25 mouse cellular contexts compared by ENCODE assay signal in the genomic region with DNA sequence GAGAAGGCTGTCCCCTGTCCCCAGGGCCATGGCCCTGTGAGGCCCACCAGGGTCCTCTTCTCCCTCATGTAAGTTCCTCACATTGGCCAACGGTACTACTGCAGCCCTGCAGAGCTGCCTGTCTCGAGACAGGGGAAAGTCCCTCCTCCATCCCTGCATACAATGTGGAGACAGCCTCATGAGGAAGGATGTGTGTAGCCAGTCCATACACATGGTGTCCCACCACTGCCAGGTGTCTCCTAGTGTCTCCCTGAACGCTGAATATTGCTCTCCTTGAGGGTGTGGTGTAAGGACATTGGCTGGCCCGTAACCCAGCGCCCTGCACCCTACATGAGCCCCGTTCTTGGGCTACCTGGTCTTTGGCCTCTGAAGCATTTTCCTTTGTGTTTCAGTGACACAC. TPM values are rescaled to one million over a fixed set of nuclear protein-coding genes. Genes with fewer than 3 reads are reported as not detected.
A peak's percentile ranks its signal among the peaks of the same experiment; 100 is the strongest.
DNase-seq lines count a peak whose midpoint lies in the region; ATAC-seq and TF ChIP-seq lines count a peak whose summit lies in the region.
"Had no signal": no experiment of that assay in that cellular context is flagged by ENCODE, and none has a peak within 500 bp of the region (broad histone marks: within the 10 kb centered on the region; RNA-seq: fewer than 3 reads in every experiment).

No protein-coding gene starts in this region.

- in situ Hi-C loops in CH12.LX (cut with MboI; ENCODE audit: low pct_ligation_motif_present, low pct_unique_long_range_greater_than_20kb, low sequenced_read_pairs): loop anchor here (5.0 kb wide), 1 partner anchor 36 kb away; no protein-coding TSS in a partner anchor

- TF ChIP-seq EP300 in CH12.LX (IDR thresholded peaks at IDR 0.05; ENCODE audit: low read length): peak; percentile 67

- H3K27me3 ChIP-seq in embryonic facial prominence, embryonic 12.5 days: no peaks in the 10 kb centered on the region
- H3K27me3 ChIP-seq in embryonic facial prominence, embryonic 10.5 days (replicated peaks; ENCODE audit: low read depth, poor library complexity, severe bottlenecking): no peaks in the 10 kb centered on the region
- peaks cover 69% of the 10 kb centered on the region for H3K27me3 ChIP-seq in megakaryocyte, embryonic 14.5 days (replicated peaks)
- no peaks in the 10 kb centered on the region for H3K27me3 ChIP-seq in CH12.LX (replicated peaks)

- no peak for TF ChIP-seq RAD21 in CH12.LX (IDR thresholded peaks at IDR 0.05; ENCODE audit: low read depth, low read length)

- H3K27ac ChIP-seq in embryonic facial prominence, embryonic 12.5 days: no peak overlapping the region
- H3K27ac ChIP-seq in embryonic facial prominence, embryonic 10.5 days (replicated peaks): no peak overlapping the region
- H3K27ac ChIP-seq in CH12.LX (ENCODE audit: insufficient read depth, low read depth): peak overlapping the region; percentile 94

- H3K9ac ChIP-seq in embryonic facial prominence, embryonic 12.5 days: 0 out of 2 replicates have a peak overlapping the region, but pooled peaks have one; percentile 10
- peak overlapping the region; percentile 10 for H3K9ac ChIP-seq in CH12.LX (ENCODE audit: insufficient read depth, low read depth)

- dilution Hi-C loops in CH12.LX (cut with MboI; ENCODE audit: extremely low pct_ligation_motif_present, extremely low pct_unique_long_range_greater_than_20kb, low sequenced_read_pairs): no loop called here

- H3K4me3 ChIP-seq in embryonic facial prominence, embryonic 12.5 days: no peak overlapping the region
- no peak overlapping the region for H3K4me3 ChIP-seq in embryonic facial prominence, embryonic 10.5 days
- H3K4me3 ChIP-seq in megakaryocyte, embryonic 14.5 days (replicated peaks): peak overlapping the region; percentile 29
- peak overlapping the region in 1 of 3 experiments; percentile 32 for H3K4me3 ChIP-seq in CH12.LX (replicated peaks in 1 of 3; ENCODE audit: low read depth in 2 of 3, low read length in 2 of 3, poor library complexity in 1 of 3)

- no peaks in the 10 kb centered on the region for H3K9me3 ChIP-seq in embryonic facial prominence, embryonic 12.5 days
- no peaks in the 10 kb centered on the region for H3K9me3 ChIP-seq in embryonic facial prominence, embryonic 10.5 days
- H3K9me3 ChIP-seq in megakaryocyte, embryonic 14.5 days: peaks cover 6% of the 10 kb centered on the region
- peaks cover 5% of the 10 kb centered on the region for H3K9me3 ChIP-seq in CH12.LX (replicated peaks; ENCODE audit: low read length)

- ATAC-seq in embryonic facial prominence, embryonic 12.5 days (ENCODE audit: insufficient number of reproducible peaks, insufficient read depth, low FRiP score, low TSS enrichment): no peak
- ATAC-seq in megakaryocyte, adult 5-6 weeks (ENCODE audit: poor library complexity, severe bottlenecking): no peak
- ATAC-seq in megakaryocyte progenitor cell, adult 5-6 weeks (replicated peaks; ENCODE audit: poor library complexity): peak; percentile 37; the same call in 1 of the 2 replicates
- ATAC-seq: CD4-positive, CD25-positive, alpha-beta regulatory T cell, adult 4 months; forebrain, embryonic 14.5 days; forebrain, embryonic 16.5 days had no signal

- H3K79me2 ChIP-seq in CH12.LX (replicated peaks; ENCODE audit: control insufficient read depth, extremely low read depth, insufficient read depth, poor library complexity, severe bottlenecking): no peaks in the 10 kb centered on the region

- 0 out of 2 replicates have a peak, but pooled peaks have one; percentile 18 for TF ChIP-seq POLR2A in CH12.LX (IDR thresholded peaks at IDR 0.05; ENCODE audit: low read depth, low read length)

- no peak overlapping the region for H3K4me2 ChIP-seq in embryonic facial prominence, embryonic 12.5 days (replicated peaks)
- peak overlapping the region; percentile 56 for H3K4me2 ChIP-seq in CH12.LX (ENCODE audit: insufficient read depth, low read depth, poor library complexity, severe bottlenecking)

- H3K36me3 ChIP-seq in embryonic facial prominence, embryonic 12.5 days: no peaks in the 10 kb centered on the region
- peaks cover 6% of the 10 kb centered on the region; the same call in 1 of the 2 replicates for H3K36me3 ChIP-seq in embryonic facial prominence, embryonic 10.5 days (replicated peaks)
- no peaks in the 10 kb centered on the region for H3K36me3 ChIP-seq in megakaryocyte, embryonic 14.5 days (replicated peaks; ENCODE audit: low read length)
- peaks cover 6 to 36% of the 10 kb centered on the region in 2 experiments for H3K36me3 ChIP-seq in CH12.LX (replicated peaks in 1 of 2; ENCODE audit: control insufficient read depth in 1 of 2, insufficient read depth in 1 of 2, low read length in 1 of 2)

- DNase-seq in embryonic facial prominence, embryonic 10.5 days (ENCODE audit: low spot score): no peak
- peak; percentile 61 for DNase-seq in CH12.LX (ENCODE audit: extremely low read depth)
- no peak for DNase-seq in left cerebral cortex, adult 8-10 months (ENCODE audit: low spot score in 2 of 2)
- no peak for DNase-seq in cerebellum, adult 11 months
- DNase-seq: adrenal gland, adult 2 months; adrenal gland, postnatal 10 days; adrenal gland, postnatal 25 days; B cell, adult 2 months; cerebellum, adult 11-12 months; cerebellum, adult 2 months; cerebellum, adult 9-10 months; cerebellum, postnatal 10 days; cerebellum, postnatal 25 days had no signal

- no peaks in the 10 kb centered on the region for H3K4me1 ChIP-seq in embryonic facial prominence, embryonic 12.5 days
- no peaks in the 10 kb centered on the region for H3K4me1 ChIP-seq in embryonic facial prominence, embryonic 10.5 days
- H3K4me1 ChIP-seq in megakaryocyte, embryonic 14.5 days: peaks cover 27% of the 10 kb centered on the region
- peaks cover 31 to 66% of the 10 kb centered on the region in 2 experiments for H3K4me1 ChIP-seq in CH12.LX (ENCODE audit: control insufficient read depth in 1 of 2, insufficient read depth in 2 of 2)

- WGBS in embryonic facial prominence, embryonic 12.5 days: 89% methylated on average over 6 of the region's 6 CpGs
- 82% methylated on average over 6 of the region's 6 CpGs for WGBS in embryonic facial prominence, embryonic 10.5 days

- no peak for TF ChIP-seq CTCF in CH12.LX (conservative IDR thresholded peaks at IDR 0.05 in 1 of 2, IDR thresholded peaks at IDR 0.05 in 1 of 2; ENCODE audit: low read depth in 2 of 2, low read length in 2 of 2)

TF ChIP-seq in CH12.LX, 34 proteins besides CTCF, POLR2A, EP300 and RAD21 (continues in another document):
- TF ChIP-seq MEF2A (IDR thresholded peaks at IDR 0.05; ENCODE audit: borderline replicate concordance, low read depth, low read length) (peak; percentile 61; the same call in 1 of the 2 replicates), MXI1 (IDR thresholded peaks at IDR 0.05; ENCODE audit: low read depth, low read length) (peak; percentile 67), SIN3A (IDR thresholded peaks at IDR 0.05; ENCODE audit: low read length) (peak; percentile 63; the same call in 1 of the 2 replicates), HCFC1 (IDR thresholded peaks at IDR 0.05; ENCODE audit: low read depth, low read length) (0 out of 2 replicates have a peak, but pooled peaks have one; percentile 19), MAX (IDR thresholded peaks at IDR 0.05; ENCODE audit: low read length) (peak; percentile 80), E2F4 (IDR thresholded peaks at IDR 0.05; ENCODE audit: insufficient replicate concordance, low read depth, low read length) (no peak), TCF12 (IDR thresholded peaks at IDR 0.05; ENCODE audit: low read depth, low read length) (peak; percentile 85)

RNA-seq across cellular contexts. Expression of gene Cfap74, which starts 17.3 kb away (rescaled TPM):
- 4.9 and 6.9 TPM in 2 replicates for polyA plus RNA-seq in embryonic facial prominence, embryonic 12.5 days (2016; fragmentation: Nextera tagmentation; extraction: Ambion mirVana)
- polyA plus RNA-seq in embryonic facial prominence, embryonic 10.5 days (2016; fragmentation: Nextera tagmentation; extraction: Ambion mirVana): 6.7 and 7.3 TPM in 2 replicates
- polyA plus RNA-seq in megakaryocyte, embryonic 14.5 days (2012; ENCODE audit: insufficient read depth, low replicate concordance): not detected in 2 replicates
- total RNA-seq in megakaryocyte, adult 5-6 weeks (2015): 0.25 TPM in 1 of 2 replicates, not detected in the other
- 0.04 and 0.07 TPM in 2 replicates for total RNA-seq in megakaryocyte, adult 5-6 weeks (2017)
- 8.5 and 8.6 TPM in 2 replicates for total RNA-seq in CH12.LX (2012; rRNA removed)
- 4.7 and 5.2 TPM in 2 replicates for total RNA-seq in CH12.LX (2014; rRNA removed)
- 4.7 and 6.2 TPM in 2 replicates for polyA plus RNA-seq in CH12.LX (2012; ENCODE audit: insufficient read length, low read depth)
- 0.22 TPM in 1 of 2 replicates, not detected in the other for total RNA-seq in megakaryocyte progenitor cell, adult 5-6 weeks (2015)
- total RNA-seq in megakaryocyte progenitor cell, adult 5-6 weeks (2017): 0.47 TPM in 1 of 2 replicates, not detected in the other
- 10 to 100 TPM; 13.3 to 18.2 (median 15.7) TPM for total RNA-seq in left cerebral cortex, adult 8-10 months (2022)

RNA-seq across cellular contexts. Expression of gene Gabrd, which starts 28.4 kb away (rescaled TPM):
- not detected in 2 replicates for polyA plus RNA-seq in embryonic facial prominence, embryonic 12.5 days (2016; fragmentation: Nextera tagmentation; extraction: Ambion mirVana)
- not detected in 2 replicates for polyA plus RNA-seq in embryonic facial prominence, embryonic 10.5 days (2016; fragmentation: Nextera tagmentation; extraction: Ambion mirVana)
- polyA plus RNA-seq in megakaryocyte, embryonic 14.5 days (2012; ENCODE audit: insufficient read depth, low replicate concordance): not detected in 2 replicates
- 0.25 TPM in 1 of 2 replicates, not detected in the other for total RNA-seq in megakaryocyte, adult 5-6 weeks (2015)
- 0.11 TPM in 1 of 2 replicates, not detected in the other for total RNA-seq in megakaryocyte, adult 5-6 weeks (2017)
- total RNA-seq in CH12.LX (2012; rRNA removed): 0.08 and 0.13 TPM in 2 replicates
- not detected in 2 replicates for total RNA-seq in CH12.LX (2014; rRNA removed)
- not detected in 2 replicates for polyA plus RNA-seq in CH12.LX (2012; ENCODE audit: insufficient read length, low read depth)
- total RNA-seq in megakaryocyte progenitor cell, adult 5-6 weeks (2015): not detected in 2 replicates
- 0.14 TPM in 1 of 2 replicates, not detected in the other for total RNA-seq in megakaryocyte progenitor cell, adult 5-6 weeks (2017)
- total RNA-seq in left cerebral cortex, adult 8-10 months (2022): 10 to 100 TPM; 75.3 to 88.7 (median 81.9) TPM
- total RNA-seq: adrenal gland, adult 2 months; adrenal gland, postnatal 25 days; ES-E14 had no signal
- polyA plus RNA-seq: embryonic facial prominence, embryonic 11.5 days; embryonic facial prominence, embryonic 14.5 days; forebrain, embryonic 11.5 days had no signal

RNA-seq across cellular contexts. Expression of gene Tmem52, which starts 42.6 kb away (rescaled TPM):
- polyA plus RNA-seq in embryonic facial prominence, embryonic 12.5 days (2016; fragmentation: Nextera tagmentation; extraction: Ambion mirVana): not detected in 2 replicates
- polyA plus RNA-seq in embryonic facial prominence, embryonic 10.5 days (2016; fragmentation: Nextera tagmentation; extraction: Ambion mirVana): 0.16 TPM in 1 of 2 replicates, not detected in the other
- not detected in 2 replicates for polyA plus RNA-seq in megakaryocyte, embryonic 14.5 days (2012; ENCODE audit: insufficient read depth, low replicate concordance)
- not detected in 2 replicates for total RNA-seq in megakaryocyte, adult 5-6 weeks (2015)
- total RNA-seq in megakaryocyte, adult 5-6 weeks (2017): not detected in 2 replicates
- 0.13 and 0.59 TPM in 2 replicates for total RNA-seq in CH12.LX (2012; rRNA removed)
- not detected in 2 replicates for total RNA-seq in CH12.LX (2014; rRNA removed)
- 0.34 TPM in 1 of 2 replicates, not detected in the other for polyA plus RNA-seq in CH12.LX (2012; ENCODE audit: insufficient read length, low read depth)
- total RNA-seq in megakaryocyte progenitor cell, adult 5-6 weeks (2015): 0.15 TPM in 1 of 2 replicates, not detected in the other
- not detected in 2 replicates for total RNA-seq in megakaryocyte progenitor cell, adult 5-6 weeks (2017)
- total RNA-seq in left cerebral cortex, adult 8-10 months (2022): 1 to 10 TPM in 3 of 4 experiments, under 1 TPM in 1; 0.41 to 2.0 (median 1.7) TPM
- total RNA-seq: MEL had no signal
- polyA plus RNA-seq: CD4-positive, CD25-positive, alpha-beta regulatory T cell, adult 4 months; embryonic facial prominence, embryonic 11.5 days; forebrain, embryonic 11.5 days; forebrain, embryonic 14.5 days; forebrain, embryonic 16.5 days had no signal

Comparison
In these comparisons a context has a peak if more than half of its experiments do, and no peak if none do; other contexts are left out.
1. RNA of gene Gabrd, which starts 28.4 kb away (total RNA-seq): 75.3 to 88.7 TPM in left cerebral cortex, adult 8-10 months; 0.11 to 0.25 TPM in megakaryocyte, adult 5-6 weeks, 0.08 to 0.13 TPM in CH12.LX and 0.14 TPM in megakaryocyte progenitor cell, adult 5-6 weeks; every median in the first group is over 10 times any median in the second.